Mouse (Mus musculus) C2C12 (cell line): ENCODE results near the gene Ccdc93. TPM values are rescaled to one million over a fixed set of nuclear protein-coding genes. Genes with fewer than 3 reads are reported as not detected.

Experiments used
- H3K27me3 ChIP-seq: one replicate; pipeline ENCODE4 v1.6.1; 2011; ENCODE audit not compliant: control insufficient read depth, insufficient read depth, insufficient read length
- H3K36me3 ChIP-seq: one replicate; pipeline ENCODE4 v1.6.1; 2011; ENCODE audit not compliant: control insufficient read depth, insufficient read depth
- H3K4me3 ChIP-seq: one replicate; pipeline ENCODE4 v1.5.1; 2011; ENCODE audit warnings: mild to moderate bottlenecking, control low read depth; ENCODE audit not compliant: poor library complexity, insufficient read depth, severe bottlenecking
- H3K79me2 ChIP-seq: one replicate; pipeline ENCODE4 v1.6.1; 2011; ENCODE audit not compliant: control insufficient read depth, insufficient read depth
- H3K79me3 ChIP-seq: one replicate; pipeline ENCODE4 v1.6.1; 2011; ENCODE audit warnings: low read depth, control low read depth
- H3ac ChIP-seq: one replicate; pipeline ENCODE3; 2011; ENCODE audit warnings: low read depth; ENCODE audit not compliant: control insufficient read depth, insufficient read length
- CEBPB ChIP-seq: IDR thresholded peaks from one replicate; pipeline ENCODE4 v1.6.1; 2011; ENCODE audit warnings: low read depth, mild to moderate bottlenecking, control low read depth, moderate library complexity
- CTCF ChIP-seq: IDR thresholded peaks from one replicate; pipeline ENCODE4 v1.5.1; 2011; ENCODE audit not compliant: control insufficient read depth, insufficient read depth, insufficient read length
- FOSL1 ChIP-seq: IDR thresholded peaks from one replicate; pipeline ENCODE4 v1.8.0; 2011; ENCODE audit warnings: mild to moderate bottlenecking, low read length; ENCODE audit not compliant: poor library complexity, insufficient read depth, severe bottlenecking
- MAX ChIP-seq: IDR thresholded peaks from one replicate; pipeline ENCODE4 v1.6.1; 2011; ENCODE audit warnings: mild to moderate bottlenecking, control low read depth
- MYOD1 ChIP-seq: IDR thresholded peaks from one replicate; pipeline ENCODE4 v1.6.1; 2011; ENCODE audit warnings: low read depth; ENCODE audit not compliant: control insufficient read depth, insufficient read length
- MYOG ChIP-seq: IDR thresholded peaks from one replicate; pipeline ENCODE4 v1.6.1; 2011; ENCODE audit not compliant: control insufficient read depth, insufficient read length; ENCODE audit errors: extremely low read depth
- USF1 ChIP-seq: IDR thresholded peaks from one replicate; pipeline ENCODE4 v1.6.1; 2011; ENCODE audit warnings: low read depth, mild to moderate bottlenecking, control low read depth, moderate library complexity
- polyA plus RNA-seq: library from polyadenylated mRNA; unstranded; fragments of >200 nt; fragmentation: generic; extraction: Trizol; gene quantifications from one replicate; pipeline ENCODE4 v1.2.1, GENCODE M21; 2012; ENCODE audit warnings: missing spikeins

Ccdc93 gene
- polyA plus RNA-seq, 1 experiment, result 8.4 TPM

DNA sequence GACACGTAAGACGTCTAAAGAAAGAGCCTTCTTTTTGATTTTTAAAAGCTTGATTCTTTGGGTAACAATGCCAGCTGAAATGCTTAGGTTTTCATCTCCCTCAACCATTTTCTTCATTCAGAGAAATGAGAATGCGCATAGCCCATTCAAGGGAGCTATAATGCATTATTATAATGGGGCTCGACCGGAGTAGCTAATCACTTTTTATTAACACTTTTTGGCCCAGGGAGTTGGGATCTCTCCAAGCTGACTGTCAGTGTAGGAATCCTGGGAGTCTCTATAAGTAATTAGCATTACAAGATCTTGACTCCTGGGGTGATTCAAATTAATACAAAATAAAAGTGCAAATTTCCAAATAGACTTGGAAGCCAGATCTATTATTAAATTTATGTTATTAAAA, 40.8 kb upstream of the Ccdc93 start:
- H3K4me3 ChIP-seq, result no peak overlapping the region
- H3K79me3 ChIP-seq, result no peaks in the 10 kb centered on the region
- no peaks in the 10 kb centered on the region for H3K27me3 ChIP-seq
- H3ac ChIP-seq, result no peak overlapping the region
- no peak for TF ChIP-seq MYOD1
- no peak for TF ChIP-seq FOSL1
- TF ChIP-seq CTCF, result no peak
- TF ChIP-seq MAX, result no peak
- TF ChIP-seq USF1, result no peak
- no peak for TF ChIP-seq MYOG
- no peak for TF ChIP-seq CEBPB
- no peaks in the 10 kb centered on the region for H3K36me3 ChIP-seq
- H3K79me2 ChIP-seq, result no peaks in the 10 kb centered on the region

DNA sequence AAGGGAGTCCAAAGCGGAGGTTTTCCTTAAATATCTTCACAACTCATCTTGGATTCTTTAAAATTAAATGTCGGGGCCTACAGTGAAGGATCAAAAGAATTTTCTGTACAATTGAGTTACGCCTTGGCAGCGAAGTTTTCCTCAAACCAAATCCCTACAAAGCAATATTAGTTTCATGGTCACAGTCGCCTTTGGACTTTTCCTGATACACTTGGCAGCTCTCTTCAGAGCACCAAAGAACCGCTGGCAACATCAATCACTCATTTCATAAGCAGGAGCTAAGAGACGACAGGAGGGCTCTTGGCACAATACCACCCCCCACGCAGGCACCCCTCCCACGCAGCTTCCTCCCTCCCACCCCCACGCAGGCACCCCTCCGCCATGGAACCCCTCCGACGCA, 40.4 kb upstream of the Ccdc93 start:
- no peak overlapping the region for H3K4me3 ChIP-seq
- no peak overlapping the region for H3ac ChIP-seq
- H3K79me2 ChIP-seq, result no peaks in the 10 kb centered on the region
- no peaks in the 10 kb centered on the region for H3K36me3 ChIP-seq
- no peaks in the 10 kb centered on the region for H3K27me3 ChIP-seq
- no peaks in the 10 kb centered on the region for H3K79me3 ChIP-seq
- TF ChIP-seq CEBPB (no peak), USF1 (no peak), MYOG (no peak), MYOD1 (no peak), MAX (no peak), FOSL1 (no peak), CTCF (no peak)

DNA sequence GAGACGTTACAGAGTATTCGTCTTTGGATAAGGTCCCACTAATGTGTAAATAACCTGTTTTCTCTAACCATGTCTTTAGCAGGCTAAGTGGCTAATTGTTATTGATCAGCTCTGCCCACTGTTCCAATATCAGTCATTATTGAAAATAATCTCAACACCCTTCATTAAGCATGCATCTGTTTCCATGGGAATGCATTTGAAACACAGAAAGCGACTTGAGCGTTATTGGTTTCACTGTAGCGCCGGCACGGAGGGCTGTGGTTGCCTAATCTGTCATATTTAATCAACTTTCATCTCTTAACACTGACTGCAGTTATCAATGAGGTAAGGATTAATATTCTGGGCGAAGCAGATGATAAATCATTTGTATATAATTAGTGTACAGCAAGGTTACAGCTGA, 40.0 kb upstream of the Ccdc93 start:
- Histone ChIP-seq H3ac (no peak overlapping the region), H3K79me2 (no peaks in the 10 kb centered on the region), H3K36me3 (no peaks in the 10 kb centered on the region), H3K4me3 (no peak overlapping the region), H3K27me3 (no peaks in the 10 kb centered on the region), H3K79me3 (no peaks in the 10 kb centered on the region)
- no peak for TF ChIP-seq FOSL1

DNA sequence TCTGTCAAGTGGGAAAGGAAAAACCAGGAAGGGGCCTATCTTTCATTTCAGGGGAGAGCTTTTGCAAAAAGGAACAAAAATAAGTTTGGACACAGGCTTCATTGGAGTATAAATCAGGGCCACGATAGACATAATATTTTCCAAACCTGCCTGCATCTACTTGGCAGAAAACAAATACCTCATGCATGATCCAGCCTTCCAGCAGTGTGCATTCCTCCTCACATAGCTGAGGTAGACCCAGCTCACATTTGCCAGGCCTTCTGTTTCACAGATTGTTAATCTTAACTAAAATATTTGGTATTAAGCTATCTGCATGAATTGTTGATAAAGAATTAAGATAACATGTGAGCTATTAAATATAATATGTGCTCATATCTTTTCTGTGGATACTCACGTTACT, 37.7 kb upstream of the Ccdc93 start:
- no peaks in the 10 kb centered on the region for H3K36me3 ChIP-seq
- H3K79me3 ChIP-seq, result no peaks in the 10 kb centered on the region
- no peaks in the 10 kb centered on the region for H3K27me3 ChIP-seq
- TF ChIP-seq CTCF, result no peak
- no peak for TF ChIP-seq MYOG
- no peak overlapping the region for H3ac ChIP-seq
- H3K79me2 ChIP-seq, result no peaks in the 10 kb centered on the region
- H3K4me3 ChIP-seq, result no peak overlapping the region

DNA sequence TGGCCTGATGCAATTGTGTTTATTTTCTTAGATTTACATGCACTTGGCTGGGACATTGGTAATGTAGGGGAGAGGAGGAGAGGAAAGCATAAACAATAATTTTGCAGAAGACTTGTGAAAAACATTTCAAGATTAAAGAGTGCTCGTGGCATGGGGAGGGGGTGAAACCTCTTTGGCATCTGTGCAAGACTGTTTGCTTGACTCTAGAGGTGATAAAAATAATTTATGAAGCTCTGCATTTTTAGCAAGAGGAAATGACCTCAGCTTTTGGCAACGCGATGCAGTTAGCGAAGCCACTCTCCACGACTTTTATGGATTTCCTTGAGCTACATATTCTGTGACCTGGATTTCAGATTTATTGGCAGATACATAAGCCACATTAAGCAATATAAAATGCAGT, 36.1 kb upstream of the Ccdc93 start:
- TF ChIP-seq CEBPB, result peak; percentile 49
- no peak for TF ChIP-seq MYOD1
- Histone ChIP-seq H3K4me3 (no peak overlapping the region), H3K79me3 (no peaks in the 10 kb centered on the region), H3K79me2 (no peaks in the 10 kb centered on the region), H3ac (no peak overlapping the region), H3K27me3 (no peaks in the 10 kb centered on the region), H3K36me3 (no peaks in the 10 kb centered on the region)

DNA sequence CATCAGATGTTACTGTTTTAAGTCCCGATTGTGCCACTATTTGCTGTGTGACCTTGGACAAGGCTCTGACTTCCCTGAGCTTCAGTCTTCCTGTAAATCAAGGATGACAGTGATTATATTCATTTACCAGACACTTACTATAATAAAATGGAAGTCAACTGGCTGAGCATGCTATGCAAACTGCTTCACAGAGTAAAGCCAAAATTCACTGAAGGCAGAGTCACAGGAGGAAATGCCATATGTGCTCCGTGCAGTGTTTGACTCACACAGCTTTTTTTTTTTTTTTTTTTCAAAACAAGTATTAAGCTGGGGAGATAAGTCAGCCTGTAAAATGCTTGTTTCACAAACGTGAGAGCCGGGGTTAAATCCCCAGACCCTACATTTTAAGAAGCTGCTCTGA, 34.3 kb upstream of the Ccdc93 start:
- Histone ChIP-seq H3K36me3 (no peaks in the 10 kb centered on the region), H3K27me3 (no peaks in the 10 kb centered on the region), H3K79me3 (no peaks in the 10 kb centered on the region), H3K79me2 (no peaks in the 10 kb centered on the region), H3K4me3 (no peak overlapping the region), H3ac (no peak overlapping the region)
- TF ChIP-seq USF1 (no peak), MYOG (no peak), CEBPB (no peak), CTCF (no peak), MYOD1 (no peak), FOSL1 (no peak), MAX (no peak)

DNA sequence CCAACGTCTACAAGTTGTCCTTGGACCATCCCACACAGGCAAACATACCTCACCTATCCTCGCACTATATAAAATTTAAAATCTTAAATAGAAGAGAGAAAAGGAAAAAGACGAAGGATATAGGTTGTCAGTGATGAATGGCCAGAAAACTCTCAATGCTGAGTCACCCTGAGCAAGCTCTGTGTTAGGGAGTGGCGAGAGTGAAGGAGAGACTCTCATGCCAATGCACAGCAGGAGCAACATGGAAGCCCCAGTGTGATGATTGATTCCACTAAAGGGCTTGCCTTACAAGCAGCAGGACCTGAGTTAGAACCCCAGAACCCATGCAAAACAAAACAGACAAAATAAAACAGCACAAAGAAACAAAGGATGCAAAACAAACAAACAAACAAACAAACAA, 32.6 kb upstream of the Ccdc93 start:
- Histone ChIP-seq H3K36me3 (no peaks in the 10 kb centered on the region), H3K4me3 (no peak overlapping the region), H3K79me3 (no peaks in the 10 kb centered on the region), H3K27me3 (no peaks in the 10 kb centered on the region), H3ac (no peak overlapping the region), H3K79me2 (no peaks in the 10 kb centered on the region)
- TF ChIP-seq CEBPB, result no peak
- TF ChIP-seq USF1, result no peak
- TF ChIP-seq FOSL1, result no peak
- no peak for TF ChIP-seq MYOG
- no peak for TF ChIP-seq CTCF
- TF ChIP-seq MAX, result no peak
- no peak for TF ChIP-seq MYOD1
